Mouse (Mus musculus) intestine, embryonic 15.5 days (tissue): ENCODE results near the gene Sacs. TPM values are rescaled to one million over a fixed set of nuclear protein-coding genes. Genes with fewer than 3 reads are reported as not detected.
A peak's percentile ranks its signal among the peaks of the same experiment; 100 is the strongest.
"Not testable (repeated sequence)": the region's sequence is repeated elsewhere in the genome, so short reads cannot be mapped to it uniquely, and the experiment has no call there.

Experiments used
- ATAC-seq: fragments of 200-750 bp; cut with Nextera tagmentation; 2 replicates; pipeline ENCODE4 v1.8.0; 2017; ENCODE audit warnings: moderate TSS enrichment, moderate library complexity
- H3K27ac ChIP-seq: fragments of 300-500 bp; sonication (generic); 2 replicates; pipeline ENCODE4 v1.5.1; 2015; ENCODE audit warnings: mild to moderate bottlenecking, inconsistent platforms
- H3K27me3 ChIP-seq: fragments of 300-500 bp; sonication (generic); replicated peaks from 2 replicates; pipeline ENCODE4 v1.6.1; 2015; ENCODE audit warnings: inconsistent platforms
- H3K36me3 ChIP-seq: fragments of 300-500 bp; sonication (generic); 2 replicates; pipeline ENCODE4 v1.6.1; 2015; ENCODE audit warnings: inconsistent platforms
- H3K4me1 ChIP-seq: fragments of 300-500 bp; sonication (generic); replicated peaks from 2 replicates; pipeline ENCODE4 v1.6.1; 2015; ENCODE audit warnings: inconsistent platforms
- H3K4me2 ChIP-seq: fragments of 300-500 bp; sonication (generic); replicated peaks from 2 replicates; pipeline ENCODE4 v1.6.1; 2015; ENCODE audit warnings: mild to moderate bottlenecking, inconsistent platforms
- H3K4me3 ChIP-seq: fragments of 300-500 bp; sonication (generic); replicated peaks from 2 replicates; pipeline ENCODE4 v1.5.1; 2015; ENCODE audit warnings: inconsistent platforms
- H3K9ac ChIP-seq: fragments of 300-500 bp; sonication (generic); 2 replicates; pipeline ENCODE4 v1.6.1; 2015; ENCODE audit warnings: inconsistent platforms
- H3K9me3 ChIP-seq: fragments of 300-500 bp; sonication (generic); 2 replicates; pipeline ENCODE4 v1.6.1; 2016; ENCODE audit warnings: inconsistent platforms
- WGBS: fragments of 180-500 bp; shearing (Covaris S2); methylation state at CpG from one replicate; pipeline ENCODE4 v1.1.7; 2015; 5-methylcytosine and 5-hydroxymethylcytosine counted together
- polyA plus RNA-seq: library from polyadenylated mRNA; unstranded; fragments of >200 nt; fragmentation: Nextera tagmentation; extraction: Ambion mirVana; gene quantifications from 2 replicates; pipeline ENCODE4 v1.2.1, GENCODE M21; 2015

Sacs gene
- polyA plus RNA-seq = 2.0 and 2.3 TPM in 2 replicates

GRCm38 (mm10) chr14:61137994-61138726, at the start of gene Sacs:
Gene Sacs (plus strand): TSS chr14:61138457.
- ATAC-seq = no peak
- Histone ChIP-seq H3K36me3 (no peaks in the 10 kb centered on the region), H3K27ac (no peak within 1 kb of the TSS), H3K9me3 (no peaks in the 10 kb centered on the region), H3K4me2 (peak within 1 kb of the TSS; percentile 72), H3K4me1 (no peaks in the 10 kb centered on the region), H3K27me3 (peaks cover 7% of the 10 kb centered on the region; the same call in 1 of the 2 replicates), H3K4me3 (peak within 1 kb of the TSS; percentile 37), H3K9ac (peak within 1 kb of the TSS; percentile 46)
- WGBS = 8% methylated on average over 23 of the region's 23 CpGs

GRCm38 (mm10) chr14:61090955-61091354, 47.3 kb upstream of the Sacs start:
- H3K4me1 ChIP-seq = no peaks in the 10 kb centered on the region
- no peak overlapping the region for H3K9ac ChIP-seq
- 82% methylated on average over 5 of the region's 5 CpGs for WGBS
- H3K27me3 ChIP-seq = no peaks in the 10 kb centered on the region
- ATAC-seq = no peak
- no peak overlapping the region for H3K4me2 ChIP-seq
- no peaks in the 10 kb centered on the region for H3K36me3 ChIP-seq
- no peak overlapping the region for H3K4me3 ChIP-seq
- H3K9me3 ChIP-seq = no peaks in the 10 kb centered on the region
- no peak overlapping the region for H3K27ac ChIP-seq

GRCm38 (mm10) chr14:61092073-61092472, 46.2 kb upstream of the Sacs start:
- Histone ChIP-seq H3K4me1 (no peaks in the 10 kb centered on the region), H3K27me3 (no peaks in the 10 kb centered on the region), H3K4me2 (no peak overlapping the region), H3K9ac (no peak overlapping the region), H3K9me3 (no peaks in the 10 kb centered on the region), H3K36me3 (no peaks in the 10 kb centered on the region), H3K27ac (no peak overlapping the region), H3K4me3 (no peak overlapping the region)
- WGBS = 79% methylated on average over 3 of the region's 3 CpGs
- no peak for ATAC-seq

GRCm38 (mm10) chr14:61097974-61098625, 40.2 kb upstream of the Sacs start:
- no peak overlapping the region for H3K4me2 ChIP-seq
- H3K27me3 ChIP-seq = no peaks in the 10 kb centered on the region
- H3K27ac ChIP-seq = no peak overlapping the region
- WGBS = 73% methylated on average over 12 of the region's 12 CpGs
- H3K4me1 ChIP-seq = no peaks in the 10 kb centered on the region
- H3K9me3 ChIP-seq = no peaks in the 10 kb centered on the region
- no peak for ATAC-seq
- no peak overlapping the region for H3K4me3 ChIP-seq
- no peaks in the 10 kb centered on the region for H3K36me3 ChIP-seq
- no peak overlapping the region for H3K9ac ChIP-seq

- no peaks in the 10 kb centered on the region for H3K4me1 ChIP-seq
- no peak overlapping the region for H3K4me3 ChIP-seq
- no peak overlapping the region for H3K4me2 ChIP-seq
- H3K9me3 ChIP-seq = no peaks in the 10 kb centered on the region
- WGBS = 87% methylated on average over 6 of the region's 6 CpGs
- no peaks in the 10 kb centered on the region for H3K36me3 ChIP-seq
- H3K27ac ChIP-seq = no peak overlapping the region
- no peaks in the 10 kb centered on the region for H3K27me3 ChIP-seq
- no peak overlapping the region for H3K9ac ChIP-seq
- no peak for ATAC-seq
Measured at GRCm38 (mm10) chr14:61100736-61101135, 37.5 kb upstream of the Sacs start.

GRCm38 (mm10) chr14:61106404-61106803, 31.9 kb upstream of the Sacs start:
- Histone ChIP-seq H3K9me3 (no peaks in the 10 kb centered on the region), H3K9ac (no peak overlapping the region), H3K4me1 (no peaks in the 10 kb centered on the region), H3K4me3 (no peak overlapping the region), H3K4me2 (no peak overlapping the region), H3K36me3 (no peaks in the 10 kb centered on the region), H3K27me3 (no peaks in the 10 kb centered on the region), H3K27ac (no peak overlapping the region)
- ATAC-seq = no peak
- WGBS = 70% methylated on average over 8 of the region's 8 CpGs

GRCm38 (mm10) chr14:61108625-61109024, 29.6 kb upstream of the Sacs start:
- no peak overlapping the region for H3K4me2 ChIP-seq
- no peak for ATAC-seq
- no peaks in the 10 kb centered on the region for H3K36me3 ChIP-seq
- H3K27me3 ChIP-seq = no peaks in the 10 kb centered on the region
- 89% methylated on average over 2 of the region's 2 CpGs for WGBS
- no peaks in the 10 kb centered on the region for H3K4me1 ChIP-seq
- H3K9me3 ChIP-seq = no peaks in the 10 kb centered on the region
- no peak overlapping the region for H3K4me3 ChIP-seq
- H3K9ac ChIP-seq = no peak overlapping the region
- no peak overlapping the region for H3K27ac ChIP-seq

GRCm38 (mm10) chr14:61112404-61112803, 25.9 kb upstream of the Sacs start:
- 3% methylated on average over 11 of the region's 11 CpGs for WGBS
- H3K4me1 ChIP-seq = no peaks in the 10 kb centered on the region
- no peaks in the 10 kb centered on the region for H3K9me3 ChIP-seq
- no peaks in the 10 kb centered on the region for H3K27me3 ChIP-seq
- H3K36me3 ChIP-seq = no peaks in the 10 kb centered on the region
- H3K9ac ChIP-seq = no peak overlapping the region
- 0 out of 2 replicates have a peak, but pooled peaks have one; percentile 43 for ATAC-seq
- H3K4me3 ChIP-seq = no peak overlapping the region
- no peak overlapping the region for H3K4me2 ChIP-seq
- H3K27ac ChIP-seq = no peak overlapping the region

GRCm38 (mm10) chr14:61124755-61125154, 13.5 kb upstream of the Sacs start:
- Histone ChIP-seq H3K9me3 (no peaks in the 10 kb centered on the region), H3K4me2 (no peak overlapping the region), H3K27me3 (no peaks in the 10 kb centered on the region), H3K4me1 (no peaks in the 10 kb centered on the region), H3K9ac (no peak overlapping the region), H3K4me3 (no peak overlapping the region), H3K36me3 (no peaks in the 10 kb centered on the region), H3K27ac (no peak overlapping the region)
- WGBS = 76% methylated on average over 5 of the region's 5 CpGs
- no peak for ATAC-seq

- ATAC-seq = no peak
- WGBS = 82% methylated on average over 6 of the region's 6 CpGs
Measured at GRCm38 (mm10) chr14:61125201-61125600, 13.1 kb upstream of the Sacs start.

GRCm38 (mm10) chr14:61127365-61127764, 10.9 kb upstream of the Sacs start:
- not testable (repeated sequence) for H3K9me3 ChIP-seq, H3K4me1 ChIP-seq, H3K4me2 ChIP-seq, H3K27ac ChIP-seq, H3K9ac ChIP-seq, H3K27me3 ChIP-seq, ATAC-seq, H3K4me3 ChIP-seq, H3K36me3 ChIP-seq
- WGBS = 82% methylated on average over 6 of the region's 6 CpGs

More at GRCm38 (mm10) chr14:61125201-61125600, 13.1 kb upstream of the Sacs start:
- Histone ChIP-seq H3K9ac (no peak overlapping the region), H3K27me3 (no peaks in the 10 kb centered on the region), H3K9me3 (no peaks in the 10 kb centered on the region), H3K4me2 (no peak overlapping the region), H3K36me3 (no peaks in the 10 kb centered on the region), H3K4me1 (no peaks in the 10 kb centered on the region), H3K27ac (no peak overlapping the region), H3K4me3 (no peak overlapping the region)

GRCm38 (mm10) chr14:61128961-61129507, 9.2 kb upstream of the Sacs start:
- 71% methylated on average over 7 of the region's 7 CpGs for WGBS
- Histone ChIP-seq H3K27ac (no peak overlapping the region), H3K27me3 (no peaks in the 10 kb centered on the region), H3K9ac (no peak overlapping the region), H3K4me1 (no peaks in the 10 kb centered on the region), H3K36me3 (no peaks in the 10 kb centered on the region), H3K9me3 (no peaks in the 10 kb centered on the region), H3K4me3 (no peak overlapping the region), H3K4me2 (no peak overlapping the region)
- no peak for ATAC-seq
